Mouse (Mus musculus) heart, adult 2 months (tissue): ENCODE data around the gene Rdh9.
"Not testable (repeated sequence)": the region's sequence is repeated elsewhere in the genome, so short reads cannot be mapped to it uniquely, and the experiment has no call there.

ENCODE experiments used
- CTCF ChIP-seq: fragments of 200-600 bp; IDR thresholded peaks from 2 replicates; pipeline ENCODE4 v1.8.1; 2022; ENCODE audit warnings: antibody characterized with exemption, mild to moderate bottlenecking, moderate library complexity
- EP300 ChIP-seq: fragments of 200-500 bp; IDR thresholded peaks from 2 replicates; pipeline ENCODE4 v1.6.1; 2011; ENCODE audit warnings: low read depth, low read length, control low read depth; ENCODE audit not compliant: insufficient read depth
- POLR2A ChIP-seq: fragments of 200-500 bp; IDR thresholded peaks from 2 replicates; pipeline ENCODE4 v1.6.1; 2011; ENCODE audit warnings: mild to moderate bottlenecking, low read depth, low read length, control low read depth; ENCODE audit not compliant: insufficient read depth

DNA sequence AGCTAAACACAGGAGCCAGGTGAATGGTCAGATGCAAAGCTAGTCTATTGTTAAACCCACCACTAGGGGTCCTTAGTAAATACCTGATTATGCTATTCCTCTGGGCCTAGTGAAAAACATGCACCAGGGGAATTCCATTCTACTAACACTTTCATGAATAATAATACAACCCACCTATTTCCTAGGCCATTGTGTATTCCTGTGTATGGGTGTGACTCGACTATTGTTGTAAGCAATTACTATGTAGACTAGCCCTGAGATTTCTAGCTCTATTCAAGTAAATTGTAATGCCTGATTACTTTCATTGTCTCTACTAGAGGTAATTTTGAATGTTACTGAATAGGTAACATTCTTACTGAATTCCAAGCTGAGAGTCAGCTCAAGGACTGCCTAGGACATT is 9.2 kb downstream of the Rdh9 start:
- peak; percentile 16 for TF ChIP-seq CTCF
- TF ChIP-seq POLR2A, EP300: not testable (repeated sequence)
